Mouse (Mus musculus) CH12.LX (cell line): ENCODE measurements at regions not wholly inside any gene's neighbourhood (a gene's known extent, or its start where the extent isn't known, plus 50 kb on each side); places are given as distances from the start of the nearest gene placed in this dataset.
"Not testable (repeated sequence)": the region's sequence is repeated elsewhere in the genome, so short reads cannot be mapped to it uniquely, and the experiment has no call there.

Experiments used
- DNase-seq: peaks from one replicate; pipeline ENCODE4 v3.0.0-alpha.2; 2013; ENCODE audit errors: extremely low read depth
- H3K27ac ChIP-seq: 2 replicates; pipeline ENCODE4 v1.5.1; 2012; ENCODE audit warnings: low read depth, mild to moderate bottlenecking, control low read depth, moderate library complexity; ENCODE audit not compliant: insufficient read depth
- H3K27me3 ChIP-seq: replicated peaks from 2 replicates; pipeline ENCODE3; 2012; ENCODE audit warnings: inconsistent platforms
- H3K36me3 ChIP-seq, 2 experiments: replicated peaks in 1 of 2; 2 replicates each; pipeline versions ENCODE3 to v1.6.1; 2012; ENCODE audit warnings: inconsistent platforms in 1 of 2, low read length in 1 of 2, mild to moderate bottlenecking in 1 of 2, mixed read lengths in 1 of 2, moderate library complexity in 1 of 2; ENCODE audit not compliant: control insufficient read depth in 1 of 2, insufficient read depth in 1 of 2
- H3K4me1 ChIP-seq, 2 experiments: 2 replicates each; pipeline ENCODE4 v1.6.1; 2012; ENCODE audit warnings: inconsistent platforms in 1 of 2, moderate library complexity in 1 of 2; ENCODE audit not compliant: insufficient read depth in 2 of 2, control insufficient read depth in 1 of 2
- H3K4me2 ChIP-seq: 2 replicates; pipeline ENCODE4 v1.6.1; 2012; ENCODE audit warnings: low read depth, mild to moderate bottlenecking, control low read depth; ENCODE audit not compliant: poor library complexity, insufficient read depth, severe bottlenecking
- H3K4me3 ChIP-seq, 3 experiments: fragments of 150-350 bp in 1 of 3; sonication (generic) in 1 of 3; replicated peaks in 1 of 3; 2 replicates each; pipeline versions ENCODE3 to v1.5.1; 2011 to 2012; ENCODE audit warnings: low read depth in 2 of 3, low read length in 2 of 3, mild to moderate bottlenecking in 2 of 3, moderate library complexity in 2 of 3, control low read depth in 1 of 3, improper control_type of control experiment in 1 of 3, inconsistent platforms in 1 of 3, mixed read lengths in 1 of 3; ENCODE audit not compliant: poor library complexity in 1 of 3
- H3K79me2 ChIP-seq: replicated peaks from 2 replicates; pipeline ENCODE4 v1.6.1; 2012; ENCODE audit warnings: mild to moderate bottlenecking, moderate library complexity; ENCODE audit not compliant: control insufficient read depth, poor library complexity, insufficient read depth, severe bottlenecking; ENCODE audit errors: extremely low read depth
- H3K9ac ChIP-seq: 2 replicates; pipeline ENCODE4 v1.6.1; 2012; ENCODE audit warnings: low read depth, mild to moderate bottlenecking, control low read depth, moderate library complexity; ENCODE audit not compliant: insufficient read depth
- H3K9me3 ChIP-seq: replicated peaks from 2 replicates; pipeline ENCODE3; 2012; ENCODE audit warnings: low read length, inconsistent platforms, mixed read lengths
- BHLHE40 ChIP-seq: IDR thresholded peaks from 2 replicates; pipeline ENCODE4 v1.6.1; 2011; ENCODE audit warnings: mild to moderate bottlenecking, low read depth, low read length, improper control_type of control experiment
- CHD1 ChIP-seq: IDR thresholded peaks from 2 replicates; pipeline ENCODE4 v1.6.1; 2012; ENCODE audit warnings: low read depth, low read length, improper control_type of control experiment, inconsistent platforms
- ELF1 ChIP-seq: IDR thresholded peaks from 2 replicates; pipeline ENCODE4 v1.6.1; 2014; ENCODE audit warnings: low read depth, mild to moderate bottlenecking, inconsistent platforms, low read length, improper control_type of control experiment
- EP300 ChIP-seq: IDR thresholded peaks from 2 replicates; pipeline ENCODE4 v1.6.1; 2011; ENCODE audit warnings: low read length, improper control_type of control experiment
- GABPA ChIP-seq: IDR thresholded peaks from 2 replicates; pipeline ENCODE4 v1.6.1; 2012; ENCODE audit warnings: low read depth, low read length, improper control_type of control experiment, inconsistent platforms; ENCODE audit not compliant: insufficient replicate concordance
- JUN ChIP-seq: IDR thresholded peaks from 2 replicates; pipeline ENCODE4 v1.6.1; 2011; ENCODE audit warnings: low read depth, mild to moderate bottlenecking, low read length, improper control_type of control experiment, moderate library complexity; ENCODE audit not compliant: insufficient read depth
- MAX ChIP-seq: IDR thresholded peaks from 2 replicates; pipeline ENCODE4 v1.6.1; 2011; ENCODE audit warnings: low read length, improper control_type of control experiment
- MEF2A ChIP-seq: IDR thresholded peaks from 2 replicates; pipeline ENCODE4 v1.6.1; 2014; ENCODE audit warnings: low read depth, mild to moderate bottlenecking, inconsistent platforms, low read length, improper control_type of control experiment, borderline replicate concordance
- MXI1 ChIP-seq: IDR thresholded peaks from 2 replicates; pipeline ENCODE4 v1.6.1; 2011; ENCODE audit warnings: mild to moderate bottlenecking, low read depth, low read length, improper control_type of control experiment
- POLR2AphosphoS2 ChIP-seq: IDR thresholded peaks from 2 replicates; pipeline ENCODE4 v1.6.1; 2011; ENCODE audit warnings: low read depth, low read length, improper control_type of control experiment
- RAD21 ChIP-seq: IDR thresholded peaks from 2 replicates; pipeline ENCODE4 v1.6.1; 2011; ENCODE audit warnings: low read depth, mild to moderate bottlenecking, low read length, improper control_type of control experiment, moderate library complexity
- SIN3A ChIP-seq: IDR thresholded peaks from 2 replicates; pipeline ENCODE4 v1.6.1; 2012; ENCODE audit warnings: low read length, improper control_type of control experiment, inconsistent platforms
- TBP ChIP-seq: conservative IDR thresholded peaks from 2 replicates; pipeline ENCODE4 v1.6.1; 2011; ENCODE audit warnings: low read depth, low read length, improper control_type of control experiment
- USF1 ChIP-seq: IDR thresholded peaks from 2 replicates; pipeline ENCODE4 v1.6.1; 2014; ENCODE audit warnings: low read depth, mild to moderate bottlenecking, inconsistent platforms, low read length, improper control_type of control experiment
- USF2 ChIP-seq: conservative IDR thresholded peaks from 2 replicates; pipeline ENCODE4 v1.6.1; 2011; ENCODE audit warnings: low read depth, low read length, improper control_type of control experiment
- ZC3H11A ChIP-seq: IDR thresholded peaks from 2 replicates; pipeline ENCODE4 v1.6.1; 2012; ENCODE audit warnings: low read depth, mild to moderate bottlenecking, inconsistent platforms, low read length, improper control_type of control experiment
- ZMIZ1 ChIP-seq: IDR thresholded peaks from 2 replicates; pipeline ENCODE4 v1.6.1; 2012; ENCODE audit warnings: low read depth, mild to moderate bottlenecking, inconsistent platforms, low read length, improper control_type of control experiment
- ZNF384 ChIP-seq: IDR thresholded peaks from 2 replicates; pipeline ENCODE4 v1.6.1; 2012; ENCODE audit warnings: low read depth, low read length, improper control_type of control experiment, inconsistent platforms
- dilution Hi-C: fragments of 300-500 bp; cut with MboI; formaldehyde crosslinking; loops from 2 replicates; pipeline ENCODE4 v1.14.3; 2020; ENCODE audit warnings: low sequenced_read_pairs; ENCODE audit not compliant: extremely low pct_unique_long_range_greater_than_20kb, extremely low pct_ligation_motif_present
- in situ Hi-C: fragments of 300-500 bp; cut with MboI; formaldehyde crosslinking; loops from 3 replicates; pipeline ENCODE4 v1.14.3; 2019; ENCODE audit warnings: low sequenced_read_pairs, low pct_ligation_motif_present, low pct_unique_long_range_greater_than_20kb, mixed read lengths

DNA sequence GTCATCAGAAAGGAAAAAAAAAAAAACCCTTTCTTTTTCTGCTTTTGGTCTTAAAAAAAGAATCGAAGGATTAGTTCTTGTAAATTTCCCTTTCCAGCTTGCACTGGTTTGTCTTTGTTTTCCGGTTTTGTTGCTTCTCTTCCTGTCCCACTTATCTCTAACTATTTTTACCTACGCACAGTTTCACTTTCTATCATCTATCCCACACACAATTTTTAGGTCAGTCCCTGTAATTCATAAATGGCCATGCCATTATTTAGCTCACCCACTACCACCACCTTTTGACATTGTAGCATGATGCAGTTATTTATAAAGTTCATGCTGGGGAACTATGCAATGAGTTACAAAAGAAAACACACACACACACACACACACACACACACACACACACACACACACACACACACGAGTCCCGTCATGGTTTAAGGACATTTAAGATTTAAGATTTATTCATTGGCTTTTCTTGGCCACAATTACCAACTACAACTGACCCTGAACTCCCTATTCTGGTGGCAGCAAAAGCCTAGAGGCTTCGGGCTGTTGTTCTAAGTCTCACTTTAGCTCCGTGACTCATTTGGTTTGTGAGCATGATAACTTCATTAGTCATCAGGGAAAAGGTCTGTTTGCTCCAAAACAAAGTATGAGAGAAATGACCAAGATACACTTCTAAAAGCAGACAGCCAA lies 164.6 kb upstream of the Gm10131 start (continued):
- TF ChIP-seq ZNF384: peak; percentile 35; the same call in 1 of the 2 replicates
- no peak for TF ChIP-seq JUN
- TF ChIP-seq RAD21: no peak; the same call in 1 of the 2 replicates
- TF ChIP-seq MXI1: no peak
- TF ChIP-seq EP300: peak; percentile 30; the same call in 1 of the 2 replicates
- no peak for TF ChIP-seq TBP

DNA sequence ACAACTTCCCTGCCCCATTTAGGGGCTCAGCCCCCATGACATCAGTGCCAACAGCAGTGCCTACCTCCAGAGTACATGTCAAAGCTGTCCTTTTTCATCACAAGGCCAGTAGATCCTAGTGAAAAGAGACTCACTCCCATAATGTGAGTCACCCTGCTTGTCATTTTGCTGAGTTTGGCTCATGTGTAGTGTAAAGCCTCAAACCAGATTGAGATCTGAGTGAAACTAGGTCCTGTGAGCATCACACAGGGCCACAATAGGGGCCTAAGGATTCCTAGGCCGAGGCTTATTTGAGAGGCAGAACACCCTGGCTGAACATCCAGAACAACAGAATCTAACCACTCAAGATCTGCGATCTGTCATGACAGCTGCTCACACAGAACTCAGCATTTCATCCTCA lies 163.3 kb upstream of the Gm10131 start:
- H3K4me3 ChIP-seq, H3K27me3 ChIP-seq, H3K79me2 ChIP-seq, H3K9ac ChIP-seq, H3K36me3 ChIP-seq, H3K4me1 ChIP-seq, in situ Hi-C loops, H3K27ac ChIP-seq, H3K9me3 ChIP-seq, dilution Hi-C loops, DNase-seq, H3K4me2 ChIP-seq: not testable (repeated sequence)

DNA sequence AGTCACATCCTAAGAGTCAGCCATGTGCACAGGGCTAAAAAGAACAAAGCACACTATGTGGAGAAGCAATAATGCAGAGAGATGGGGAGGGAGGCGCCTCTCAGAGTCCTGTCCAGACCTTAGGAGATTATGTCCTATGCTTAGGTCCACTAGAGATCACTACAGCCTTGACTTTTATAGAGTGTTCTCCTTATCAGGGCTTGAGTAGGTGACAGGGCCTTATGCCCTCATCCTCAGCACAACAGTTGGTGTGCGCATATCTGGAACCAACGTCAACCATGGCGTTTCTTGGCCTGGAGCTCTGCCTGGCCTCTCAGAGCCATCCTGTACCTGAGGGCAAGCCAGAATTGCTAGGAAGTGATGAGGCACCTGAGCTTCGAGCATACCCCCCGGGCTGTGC lies 162.6 kb upstream of the Gm10131 start:
- H3K9ac ChIP-seq: no peak overlapping the region
- dilution Hi-C loops (no loop called here), in situ Hi-C loops (no loop called here)
- H3K27me3 ChIP-seq: no peaks in the 10 kb centered on the region
- no peaks in the 10 kb centered on the region for H3K36me3 ChIP-seq
- DNase-seq: no peak
- TF ChIP-seq MAX: no peak
- TF ChIP-seq ELF1: no peak
- no peak for TF ChIP-seq GABPA
- no peak for TF ChIP-seq MEF2A
- TF ChIP-seq USF1: no peak
- TF ChIP-seq POLR2AphosphoS2: no peak
- no peak for TF ChIP-seq ZMIZ1
- no peak for TF ChIP-seq TBP
- TF ChIP-seq ZC3H11A: no peak
- TF ChIP-seq CHD1: no peak
- TF ChIP-seq BHLHE40: no peak
- TF ChIP-seq SIN3A: no peak
- TF ChIP-seq USF2: no peak
- H3K4me2 ChIP-seq: no peak overlapping the region
- no peaks in the 10 kb centered on the region for H3K9me3 ChIP-seq
- H3K4me3 ChIP-seq: no peak overlapping the region
- peaks cover 2 to 8% of the 10 kb centered on the region in 2 experiments; a peak in 2 of 4 replicates for H3K4me1 ChIP-seq
- no peak overlapping the region for H3K27ac ChIP-seq
- no peaks in the 10 kb centered on the region for H3K79me2 ChIP-seq
